Mouse (Mus musculus): ENCODE data around the gene Stpg3.

- TF ChIP-seq CTCF (IDR thresholded peaks at IDR 0.05; ENCODE audit: borderline replicate concordance, control insufficient read depth, extremely low read depth, insufficient read depth, low read length, poor library complexity) (no peak), POLR2A (IDR thresholded peaks at IDR 0.05; ENCODE audit: control insufficient read depth, extremely low read depth, insufficient read depth, low read length, poor library complexity) (no peak; the same call in 1 of the 2 replicates)
Measured at GRCm38 (mm10) chr2:25180973-25181890, 33.2 kb downstream of the Stpg3 start.

All from thymus, adult 2 months (tissue).